Mouse (Mus musculus) right cerebral cortex, postnatal 36 days (tissue): ENCODE measurements at regions not wholly inside any gene's neighbourhood (a gene's known extent, or its start where the extent isn't known, plus 50 kb on each side); places are given as distances from the start of the nearest gene placed in this dataset.

Experiments
- DNase-seq, 2 experiments: peaks; one replicate each; pipeline ENCODE4 v3.0.0; 2022; ENCODE audit warnings: low spot score in 2 of 2, mixed read lengths in 1 of 2

DNA sequence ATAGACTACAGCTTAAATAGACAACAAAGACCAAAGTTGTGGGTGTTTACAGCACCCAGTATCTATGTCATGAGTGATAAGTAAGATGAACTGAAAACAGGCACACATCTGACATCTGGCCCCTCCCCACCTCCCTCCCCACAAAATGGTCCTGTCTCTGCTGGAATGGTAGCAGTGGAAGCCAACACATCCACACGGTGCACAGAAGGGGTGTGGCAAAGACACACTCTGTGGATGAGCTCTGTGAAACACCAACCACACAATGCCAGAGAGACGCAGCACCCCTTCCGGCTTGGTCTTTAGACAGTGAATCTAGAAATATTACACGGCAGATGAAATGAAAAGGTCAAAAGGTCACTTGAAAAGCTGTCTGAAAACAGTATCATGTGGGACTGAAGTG, 85.6 kb downstream of the Fgf18 start:
- no peak for DNase-seq

DNA sequence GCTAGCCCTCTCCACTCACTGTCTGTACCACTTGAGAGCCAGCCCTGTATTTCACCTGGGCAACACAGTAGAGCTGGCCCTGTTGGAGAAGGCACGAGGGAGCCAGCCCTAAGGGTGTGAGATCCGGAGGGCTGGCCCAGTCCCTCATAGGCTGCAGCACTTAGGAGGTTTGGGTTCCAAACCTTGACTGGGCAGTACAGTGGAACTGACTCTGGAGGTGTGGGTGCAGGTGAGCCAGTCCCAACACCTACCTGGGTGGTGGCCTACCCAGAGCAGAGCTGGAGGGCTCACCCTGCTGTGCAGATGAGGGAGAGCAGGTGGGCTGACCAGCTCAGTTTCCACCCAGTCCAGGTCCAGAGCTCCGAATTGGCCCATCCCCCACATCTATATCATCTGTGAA, 86.8 kb downstream of the Fgf18 start:
- DNase-seq = no peak

DNA sequence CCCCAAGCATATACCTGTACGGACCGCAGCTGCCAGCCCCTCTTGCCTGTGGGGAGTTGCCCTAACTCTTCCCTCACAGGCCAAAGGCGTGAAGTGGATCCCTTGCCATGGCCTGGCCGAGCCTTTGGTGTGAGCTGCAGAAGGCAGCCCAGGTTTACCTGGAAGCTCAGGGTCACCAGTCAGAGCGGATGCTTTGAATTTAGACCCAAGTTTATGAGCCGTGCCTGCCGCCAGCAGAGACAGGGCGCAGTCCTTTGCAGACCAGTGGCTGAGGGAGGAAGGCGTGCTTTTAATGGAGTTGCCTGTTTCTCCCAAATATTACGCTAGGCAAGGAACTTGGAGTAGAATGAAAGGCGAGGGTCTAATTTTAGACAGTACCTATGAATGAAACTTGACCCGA, 97.0 kb downstream of the Fgf18 start:
- DNase-seq = no peak

DNA sequence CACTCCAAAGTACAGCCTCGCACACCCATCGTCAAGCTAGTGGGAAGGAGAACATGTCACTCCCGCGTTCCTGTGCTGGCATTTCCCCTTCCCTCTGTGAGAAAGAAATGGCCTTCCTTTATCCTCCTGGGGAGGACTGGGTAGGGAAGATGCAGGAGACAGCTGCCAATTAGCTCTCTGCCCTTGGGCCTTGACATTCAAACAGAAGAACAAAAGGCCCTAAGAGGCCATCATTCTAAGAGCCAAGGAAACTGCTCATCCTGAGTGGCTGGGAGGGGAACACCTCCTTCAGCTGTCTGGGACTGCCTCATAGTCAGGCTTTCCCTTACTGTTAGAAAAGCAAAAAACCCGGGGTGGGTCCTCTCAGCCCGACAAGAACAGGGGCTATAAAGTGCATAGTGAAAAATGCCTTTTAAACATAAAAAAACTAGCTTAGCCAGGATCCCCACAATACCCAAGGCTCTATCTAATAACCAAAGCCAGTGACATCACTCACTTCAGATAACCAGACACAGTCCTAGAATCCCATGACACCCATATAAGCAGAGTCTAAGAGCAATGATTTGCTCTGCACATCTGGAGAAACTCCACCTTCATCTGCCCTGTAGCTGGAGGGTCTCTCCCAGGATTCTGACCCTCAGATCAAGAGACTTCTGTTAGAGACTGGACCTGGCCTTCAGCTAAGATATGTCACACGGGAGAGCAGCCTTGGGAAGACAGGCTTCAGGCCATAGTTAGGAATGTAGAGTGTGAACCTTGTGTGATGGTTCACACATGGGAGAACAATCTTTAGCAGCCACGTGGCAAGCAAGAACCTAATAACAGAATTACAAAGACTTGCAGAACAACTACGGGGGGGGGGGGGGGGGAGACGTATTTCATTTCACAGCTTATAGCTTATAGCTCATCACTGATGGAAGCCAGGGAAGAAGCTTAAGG, 107.1 kb downstream of the Fgf18 start:
- DNase-seq = no peak

DNA sequence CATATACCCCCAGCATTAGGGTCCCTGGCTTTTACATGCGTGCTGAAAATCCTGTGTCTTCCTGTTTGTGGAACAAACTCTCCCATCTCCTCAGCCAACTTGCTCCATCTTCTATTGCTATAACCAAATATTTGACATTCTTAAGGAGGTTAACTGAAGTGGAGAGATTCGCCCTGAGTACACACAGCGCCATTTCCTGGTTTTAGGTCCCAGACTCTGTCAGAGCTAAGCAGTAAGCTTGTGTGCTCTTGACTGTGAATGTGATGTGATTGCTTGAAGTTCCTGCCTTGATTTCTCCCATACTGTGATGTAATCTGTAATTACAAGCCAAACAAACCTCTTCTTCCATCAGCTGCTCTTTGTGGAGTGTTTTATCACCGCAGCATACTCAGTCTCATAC, 110.8 kb downstream of the Fgf18 start:
- DNase-seq = no peak

DNA sequence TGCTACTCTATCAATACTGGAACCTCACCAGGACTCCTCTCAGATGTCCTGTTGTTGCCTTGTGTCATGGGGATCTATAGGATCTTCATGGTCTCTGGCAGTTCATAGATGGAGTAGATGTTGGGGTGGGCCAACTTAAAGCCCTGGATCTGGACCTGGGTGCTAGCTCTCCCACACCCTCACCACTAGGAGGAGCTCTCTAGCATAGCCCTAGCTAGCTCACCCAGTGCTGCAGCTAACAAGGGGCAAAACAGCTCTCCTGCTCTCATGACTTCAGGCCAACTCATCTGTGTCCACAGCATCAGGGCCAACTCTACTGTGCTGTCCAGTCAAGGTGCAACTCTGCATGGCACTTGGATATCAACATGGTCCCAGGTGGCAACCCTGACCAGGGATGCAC, 118.3 kb downstream of the Fgf18 start:
- DNase-seq = no peak

DNA sequence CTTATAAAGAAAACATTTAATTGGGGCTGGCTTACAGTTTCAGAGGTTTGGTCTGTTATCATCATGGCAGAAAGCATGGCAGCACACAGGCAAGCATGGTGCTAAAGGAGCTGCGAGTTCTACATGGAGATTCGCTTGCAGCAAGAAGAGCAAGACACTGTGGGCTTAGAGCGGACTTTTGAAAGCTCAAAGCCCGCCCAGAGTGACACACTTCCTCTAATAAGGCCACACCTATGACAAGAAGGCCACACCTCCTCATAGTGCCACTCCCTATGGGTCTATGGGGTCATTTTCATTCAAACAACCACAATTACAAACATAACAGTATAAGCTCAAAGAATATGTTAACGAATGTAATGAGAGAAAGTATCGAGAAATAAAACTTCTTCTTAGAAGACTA, 120.1 kb downstream of the Fgf18 start:
- no peak for DNase-seq

DNA sequence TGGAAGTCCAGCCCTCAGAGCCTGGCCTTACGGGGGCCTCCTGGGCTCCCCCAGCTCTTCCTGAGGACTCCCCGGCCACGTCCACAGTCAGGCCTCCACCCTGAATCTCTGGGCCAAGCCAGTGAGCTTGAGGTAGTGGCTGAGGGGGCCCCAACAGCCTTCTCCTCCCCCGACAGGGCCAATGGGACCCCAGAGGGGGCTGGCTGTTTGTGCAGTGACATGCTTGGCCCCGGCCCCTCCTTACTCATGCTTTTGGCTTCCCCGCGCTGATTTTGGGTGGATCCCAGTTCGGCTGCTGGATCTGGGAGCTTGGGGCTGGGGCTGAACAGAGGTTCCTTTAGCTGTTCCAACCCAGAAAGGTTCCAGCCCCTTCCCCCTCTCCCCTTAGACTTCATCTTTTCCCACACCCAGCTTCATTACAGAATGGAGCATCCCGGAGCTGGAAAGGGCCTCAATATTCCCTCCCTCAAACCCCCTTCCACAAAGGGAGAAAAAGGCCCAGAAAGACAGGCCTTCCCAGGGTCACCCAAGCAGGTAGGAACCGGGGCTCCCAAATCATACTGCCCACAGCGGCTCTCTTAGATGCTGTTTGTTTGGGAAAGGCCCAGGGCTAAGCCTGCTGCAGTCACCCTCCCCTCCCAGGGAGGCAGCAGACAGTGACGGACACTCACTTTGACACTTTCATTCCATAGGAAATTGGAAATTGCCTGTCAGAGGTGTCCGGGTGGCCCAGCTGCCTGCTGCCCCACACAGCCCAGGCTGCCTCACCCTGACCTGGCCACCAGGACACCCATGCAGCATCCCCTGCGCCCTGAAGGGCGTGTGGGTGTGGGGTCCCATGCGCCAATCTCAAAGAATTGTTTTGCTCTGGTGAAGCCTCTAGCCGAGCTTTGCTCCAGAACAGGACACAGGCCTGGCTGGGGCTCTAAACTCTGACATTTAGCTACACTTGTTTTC, 133.7 kb downstream of the Fgf18 start:
- DNase-seq = no peak

DNA sequence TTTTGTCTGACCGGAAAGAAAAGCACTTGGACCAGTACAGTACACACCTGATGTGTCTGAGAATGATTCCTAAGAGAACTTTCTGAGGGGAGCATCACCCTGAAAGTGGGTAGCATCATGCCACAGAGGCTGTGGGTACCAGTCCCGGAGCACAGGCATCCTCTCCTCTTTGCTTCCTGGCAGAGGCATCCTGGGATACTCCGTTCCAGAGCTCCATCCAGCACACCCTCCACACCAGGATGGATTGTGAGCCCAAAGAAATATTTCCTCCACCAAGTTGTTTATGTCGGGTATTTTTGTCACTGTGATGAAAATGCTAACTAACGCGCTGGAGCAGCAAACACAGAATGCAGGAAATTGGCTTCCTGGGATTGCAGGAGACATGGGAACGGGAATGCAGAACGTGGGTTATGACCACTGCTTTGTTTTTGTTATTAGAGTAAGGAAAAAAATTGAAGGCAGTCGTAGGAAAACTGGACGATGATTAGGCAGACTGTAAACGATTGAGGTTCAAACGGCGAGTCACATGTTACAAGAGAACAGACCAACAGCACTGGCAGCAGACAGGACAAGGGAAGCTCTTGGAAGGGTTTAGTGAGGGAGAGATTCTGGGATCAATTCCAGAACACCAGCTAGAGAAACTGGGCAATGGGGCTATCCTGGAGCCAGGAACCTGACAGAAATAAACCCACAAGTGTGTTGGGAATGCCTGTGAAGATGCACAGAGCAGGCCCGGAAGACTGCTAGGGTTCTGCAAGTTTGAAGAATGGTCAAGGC, 134.6 kb downstream of the Fgf18 start:
- no peak for DNase-seq

DNA sequence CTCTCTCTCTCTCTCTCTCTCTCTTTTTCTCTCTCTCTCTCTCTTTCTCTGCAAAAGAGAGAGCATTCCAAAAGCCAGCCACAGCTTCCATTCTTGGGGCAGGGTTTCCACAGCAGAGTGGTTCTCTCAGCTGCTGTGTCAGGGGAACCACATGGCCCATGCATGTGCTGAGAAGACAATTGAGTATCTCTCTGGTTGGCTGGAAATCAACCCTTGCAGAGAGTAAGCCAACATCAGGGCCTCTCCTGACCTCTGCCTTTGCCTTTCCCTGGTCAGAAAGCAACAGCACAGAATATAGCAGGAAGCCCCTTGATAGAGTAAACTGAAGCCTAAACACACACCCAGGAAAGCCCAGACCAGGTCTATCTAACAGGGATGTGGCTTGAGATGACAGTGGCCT, 138.6 kb downstream of the Fgf18 start:
- DNase-seq = no peak

DNA sequence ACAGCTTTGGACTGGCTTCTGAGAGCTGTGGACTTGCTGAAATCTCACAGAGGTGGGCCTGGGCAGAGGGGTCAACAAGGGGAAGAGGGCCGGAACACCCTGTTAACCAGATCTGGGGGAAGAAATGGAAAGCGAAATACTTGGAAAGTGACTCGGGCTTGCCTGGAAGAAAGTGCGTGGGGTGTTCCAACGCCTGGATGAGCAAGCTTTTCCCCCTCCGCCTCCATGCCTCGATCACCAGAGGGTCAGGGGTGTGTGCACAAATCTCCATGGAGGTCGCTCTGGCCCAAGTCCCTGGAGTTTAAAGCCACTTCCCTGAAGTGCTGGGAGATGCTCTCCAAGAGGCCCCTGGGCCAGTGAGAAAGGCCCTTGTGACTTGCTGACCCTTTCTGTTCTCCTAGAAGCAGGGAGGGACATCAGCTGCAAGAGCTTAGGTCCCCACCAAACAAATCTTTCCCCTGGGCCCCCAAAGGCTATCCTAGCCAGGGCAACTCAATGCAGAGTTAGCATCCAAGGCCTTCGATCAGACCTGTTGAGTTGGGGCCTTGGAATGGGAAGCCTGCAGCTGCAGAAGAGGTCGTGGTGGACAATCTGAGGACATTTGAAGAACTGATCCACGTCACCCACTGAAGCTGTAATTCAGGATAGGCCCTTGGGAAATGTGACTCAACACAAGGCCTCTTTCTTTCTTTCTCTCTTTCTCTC, 139.2 kb downstream of the Fgf18 start:
- DNase-seq = no peak

DNA sequence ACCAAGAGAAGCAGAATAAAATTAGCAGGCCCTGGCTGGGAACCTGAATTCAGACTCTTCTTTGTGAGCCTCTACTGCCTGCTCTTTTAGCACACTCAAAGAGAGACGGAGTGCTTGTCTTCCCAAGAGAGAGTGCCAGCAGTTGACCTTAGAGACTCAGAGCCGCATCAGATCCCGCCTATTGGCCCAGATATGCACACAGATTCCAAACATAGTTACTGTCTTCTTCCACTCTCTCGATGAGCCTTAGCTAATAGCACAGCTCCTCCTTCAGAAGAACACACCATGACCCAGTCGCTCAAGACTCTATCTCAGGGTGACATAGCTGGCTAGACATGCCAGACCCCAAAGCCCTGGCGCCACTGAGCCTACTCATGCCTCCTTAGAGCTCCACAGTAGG, 139.8 kb downstream of the Fgf18 start:
- no peak for DNase-seq

DNA sequence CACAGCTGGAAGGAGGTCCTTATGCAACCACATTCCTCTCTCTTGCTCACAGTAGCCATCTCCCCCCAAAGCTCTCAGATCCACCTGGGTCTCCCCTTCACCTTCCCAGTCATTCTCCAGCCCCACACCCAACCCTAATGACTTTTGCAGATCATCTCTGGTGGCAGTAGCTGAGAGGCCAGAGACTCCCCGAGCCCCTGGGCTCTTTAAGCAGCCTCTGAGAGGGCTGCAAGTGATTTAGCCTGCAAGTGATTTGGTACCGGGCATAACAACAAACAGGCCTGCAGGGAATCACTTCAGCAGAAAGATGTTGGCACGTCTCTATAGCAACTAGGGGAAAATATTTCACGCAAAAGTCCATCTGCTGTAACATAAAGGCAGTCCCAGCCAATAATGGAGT, 142.0 kb downstream of the Fgf18 start:
- no peak for DNase-seq

DNA sequence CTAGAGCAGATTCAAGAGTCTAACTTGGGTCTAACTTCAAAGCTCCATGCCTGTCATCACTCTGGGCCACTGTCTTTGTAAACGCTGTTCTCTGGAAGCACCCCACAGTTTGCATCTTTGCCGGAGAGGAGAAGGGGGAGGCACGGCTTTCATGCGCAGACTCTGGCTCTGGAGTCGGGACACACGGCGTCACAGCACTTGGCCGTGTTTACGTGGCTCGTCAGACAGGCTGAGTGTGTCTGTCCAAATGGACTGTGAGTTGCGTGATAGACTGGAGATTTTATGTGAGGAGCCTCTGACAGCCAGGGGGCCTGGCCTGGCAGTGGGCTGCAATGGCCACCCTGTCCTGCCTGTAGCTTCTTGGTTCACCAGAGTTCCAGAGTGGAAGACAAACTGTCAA, 142.6 kb downstream of the Fgf18 start:
- DNase-seq = no peak

DNA sequence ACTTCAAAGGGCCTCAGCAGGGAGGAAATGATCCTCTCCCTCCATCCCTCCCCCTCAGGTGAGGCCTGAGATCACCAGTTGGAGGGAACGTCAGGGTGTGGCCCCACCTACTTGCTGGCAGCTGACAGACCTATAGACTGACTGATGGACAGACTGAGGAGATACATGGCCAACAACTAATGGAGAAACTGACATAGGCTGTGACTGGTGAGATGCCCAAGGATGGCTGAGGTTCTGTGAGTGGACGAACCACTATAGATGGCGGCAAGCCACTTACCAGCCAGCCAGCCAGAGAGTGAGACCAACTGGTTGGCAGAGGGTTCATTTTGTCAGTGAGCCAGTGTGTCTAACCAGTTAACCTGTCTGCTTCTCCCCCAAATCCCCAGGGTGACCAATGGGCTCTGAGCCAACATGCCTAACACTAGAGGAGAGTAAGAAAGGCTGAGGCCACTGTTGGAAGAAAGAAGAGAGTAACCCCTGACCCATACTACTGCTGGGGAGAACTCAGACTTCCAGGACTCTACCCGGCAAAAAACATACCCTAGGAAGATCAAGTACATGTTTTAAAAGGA, 147.4 kb downstream of the Fgf18 start:
- DNase-seq = no peak

DNA sequence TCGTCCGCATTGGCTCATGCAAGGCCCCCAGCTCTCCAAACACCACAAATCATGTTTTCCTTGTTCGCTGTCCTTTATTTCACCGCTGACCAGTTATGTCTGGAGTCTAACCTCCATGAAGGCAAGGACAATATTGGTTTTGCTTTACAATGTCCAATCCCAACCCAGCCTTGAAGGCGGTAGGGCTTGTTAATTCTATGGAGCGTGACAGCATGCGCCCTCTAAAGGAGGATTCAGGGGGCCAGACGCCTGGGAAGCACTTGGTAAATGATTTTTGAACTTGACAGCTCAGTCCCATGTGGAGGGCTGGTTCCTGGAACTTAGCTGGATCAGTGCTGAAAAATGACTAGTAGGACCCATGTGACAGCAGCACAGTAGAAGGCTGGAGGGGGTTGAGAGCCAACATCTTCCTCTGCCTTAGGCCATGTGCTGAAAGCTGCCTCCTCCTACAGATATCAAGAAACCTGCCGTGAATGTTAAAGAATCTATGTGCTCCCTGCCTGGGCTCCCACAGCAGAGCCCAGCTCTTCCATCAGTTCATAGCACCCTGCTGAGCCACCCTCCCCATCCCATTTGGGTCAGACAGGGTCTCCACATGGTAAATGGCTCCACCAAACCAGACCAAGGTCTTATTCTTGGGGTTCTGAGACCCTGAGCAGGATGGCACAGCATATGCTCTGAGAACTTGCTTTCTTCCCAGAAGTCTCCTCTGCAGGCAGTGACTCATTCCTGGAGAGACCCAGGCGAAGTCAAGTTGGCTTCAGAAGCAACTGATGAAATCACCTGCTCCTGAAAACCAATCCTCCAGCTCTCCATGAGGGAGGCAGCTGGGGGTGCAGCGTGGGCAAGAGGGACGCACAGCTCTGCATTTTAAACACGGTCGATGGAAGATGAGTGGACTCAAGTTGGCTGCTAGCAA, 148.3 kb downstream of the Fgf18 start:
- DNase-seq = peak; percentile 26 to 35

DNA sequence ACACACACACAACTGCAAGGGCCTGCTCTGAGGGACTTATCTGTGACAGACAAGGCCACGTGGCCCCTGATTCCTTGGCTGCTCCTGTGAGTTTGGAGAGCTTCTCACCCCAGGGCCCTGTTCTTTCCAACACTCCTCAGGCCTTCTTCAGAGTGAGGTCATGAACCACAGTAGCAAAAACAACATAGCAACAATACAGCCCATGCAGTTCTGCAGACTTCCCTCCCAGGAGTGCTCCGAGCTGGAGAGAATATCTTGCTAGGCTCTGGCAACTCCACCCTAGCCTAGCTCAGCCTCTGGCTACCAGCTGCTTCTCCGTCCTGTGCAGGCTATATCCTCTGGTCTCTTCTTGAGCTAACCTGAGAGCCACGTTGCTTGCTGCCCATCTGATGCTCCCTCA, 152.8 kb downstream of the Fgf18 start:
- no peak for DNase-seq

DNA sequence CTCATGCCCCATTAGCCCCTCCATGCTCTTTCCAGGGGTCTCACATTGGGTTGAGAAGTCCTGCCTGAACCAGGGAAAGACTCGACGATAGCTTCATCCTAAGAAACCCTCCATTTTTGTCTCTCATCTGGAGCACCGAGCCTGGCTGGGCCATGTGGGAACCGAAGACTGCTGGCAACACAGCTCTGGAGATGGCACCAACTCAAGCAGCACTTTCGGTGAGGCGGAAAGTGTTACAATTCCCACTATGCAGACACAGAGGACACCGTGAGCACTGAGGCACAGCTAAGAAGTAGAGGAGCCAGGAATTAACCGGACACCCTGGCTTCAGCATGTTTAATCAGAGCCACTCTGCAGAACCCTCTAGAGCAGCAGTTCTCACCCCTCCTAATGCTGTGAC, 153.8 kb downstream of the Fgf18 start:
- no peak for DNase-seq

DNA sequence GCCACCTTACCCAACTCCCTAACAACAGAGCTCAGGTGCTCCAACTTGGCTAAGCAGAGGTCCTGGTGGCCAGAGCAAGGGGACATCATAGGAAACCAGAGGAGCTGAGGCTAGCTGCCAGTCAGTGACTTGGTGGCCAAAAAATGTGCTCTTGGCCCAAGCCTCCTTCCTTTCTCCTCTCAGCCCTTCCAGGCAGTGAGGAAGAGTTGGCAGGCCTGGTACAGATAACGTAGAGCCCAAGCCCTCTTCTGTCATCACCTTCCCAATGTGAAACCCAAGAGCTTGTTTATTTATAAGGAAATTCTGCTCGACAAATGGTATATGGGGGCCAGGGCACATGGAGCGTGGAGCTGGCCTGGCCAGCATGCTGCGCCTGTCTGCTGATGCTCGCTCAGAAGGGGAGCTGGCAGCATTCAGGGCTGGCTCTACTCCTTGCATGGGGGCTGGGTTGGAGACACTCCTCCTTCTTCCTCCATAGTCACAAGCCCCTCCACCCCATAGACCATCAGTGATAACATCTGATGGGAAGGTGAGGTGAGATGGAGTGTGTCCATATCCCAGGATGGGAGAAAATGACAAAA, 156.1 kb downstream of the Fgf18 start:
- DNase-seq = no peak
